Mouse (Mus musculus) E14TG2a.4 (cell line): ENCODE data around the gene Olfr1272.
"Not testable (repeated sequence)": the region's sequence is repeated elsewhere in the genome, so short reads cannot be mapped to it uniquely, and the experiment has no call there.

Experiments used
- CTCF ChIP-seq: conservative IDR thresholded peaks from 2 replicates; pipeline ENCODE4 v1.5.1; 2014; ENCODE audit warnings: low read length
- NANOG ChIP-seq: IDR thresholded peaks from 2 replicates; pipeline ENCODE4 v1.6.1; 2014; ENCODE audit warnings: borderline replicate concordance, low read length, mixed read lengths

GRCm38 (mm10) chr2:90321900-90322299, 29.3 kb upstream of the Olfr1272 start, which contains the start of gene Gm13769:
- TF ChIP-seq CTCF, NANOG: not testable (repeated sequence)
